Mouse (Mus musculus) adrenal gland, adult 8-10 months (tissue): Measurements from ENCODE around the gene Ppp1r17. TPM values are rescaled to one million over a fixed set of nuclear protein-coding genes. Genes with fewer than 3 reads are reported as not detected.

Experiments used
- total RNA-seq, 4 experiments: library from RNA; stranded (reverse); gene quantifications; 2 replicates each; pipeline ENCODE4 v1.2.4; 2022

The Ppp1r17 gene
- total RNA-seq, 4 experiments from 2014 or later: 3.2 to 12.6 (median 8.5) TPM

Other genes with a start within 250 kb of the Ppp1r17 start
- under 1 TPM in 2 of 4 experiments, not detected in 2; 0.09 to 0.31 TPM for gene Itprid1, start 180.6 kb upstream of the Ppp1r17 start, total RNA-seq